Comparison of ENCODE assay signal across 16 mouse cellular contexts in genomic region chr2:131486046-131486445, GRCm38 (mm10).
"Had no signal": no experiment of that assay in that cellular context is flagged by ENCODE, and none has a peak within 500 bp of the region (broad histone marks: within the 10 kb centered on the region; RNA-seq: fewer than 3 reads in every experiment).

No protein-coding gene starts in this region.

- H3K4me1 ChIP-seq: lung, embryonic 15.5 days; midbrain, embryonic 13.5 days; midbrain, embryonic 15.5 days; neural tube, embryonic 12.5 days; stomach, embryonic 15.5 days had no signal

- H3K36me3 ChIP-seq: lung, embryonic 15.5 days; midbrain, embryonic 13.5 days; midbrain, embryonic 15.5 days; neural tube, embryonic 12.5 days; stomach, embryonic 15.5 days had no signal

- DNase-seq: liver, postnatal 0 days; lung, adult 2 months; lung, postnatal 14 days; lung, postnatal 36 days; right cerebral cortex, postnatal 14 days; thymus, adult 2 months; thymus, postnatal 25 days; thymus, postnatal 4 days had no signal

- H3K4me3 ChIP-seq: lung, embryonic 15.5 days; megakaryocyte, embryonic 14.5 days; midbrain, embryonic 13.5 days; midbrain, embryonic 15.5 days; neural tube, embryonic 12.5 days; stomach, embryonic 15.5 days had no signal

- H3K27me3 ChIP-seq: lung, embryonic 15.5 days; midbrain, embryonic 13.5 days; midbrain, embryonic 15.5 days; neural tube, embryonic 12.5 days; stomach, embryonic 15.5 days had no signal

- H3K27ac ChIP-seq: lung, embryonic 15.5 days; macrophage; midbrain, embryonic 13.5 days; midbrain, embryonic 15.5 days; neural tube, embryonic 12.5 days; stomach, embryonic 15.5 days; stomach, postnatal 0 days had no signal

- H3K9me3 ChIP-seq: lung, embryonic 15.5 days; megakaryocyte, embryonic 14.5 days; midbrain, embryonic 13.5 days; midbrain, embryonic 15.5 days; neural tube, embryonic 12.5 days; stomach, embryonic 15.5 days had no signal
